Mouse (Mus musculus): ENCODE measurements at regions not wholly inside any gene's neighbourhood (a gene's known extent, or its start where the extent isn't known, plus 50 kb on each side); places are given as distances from the start of the nearest gene placed in this dataset.

DNA sequence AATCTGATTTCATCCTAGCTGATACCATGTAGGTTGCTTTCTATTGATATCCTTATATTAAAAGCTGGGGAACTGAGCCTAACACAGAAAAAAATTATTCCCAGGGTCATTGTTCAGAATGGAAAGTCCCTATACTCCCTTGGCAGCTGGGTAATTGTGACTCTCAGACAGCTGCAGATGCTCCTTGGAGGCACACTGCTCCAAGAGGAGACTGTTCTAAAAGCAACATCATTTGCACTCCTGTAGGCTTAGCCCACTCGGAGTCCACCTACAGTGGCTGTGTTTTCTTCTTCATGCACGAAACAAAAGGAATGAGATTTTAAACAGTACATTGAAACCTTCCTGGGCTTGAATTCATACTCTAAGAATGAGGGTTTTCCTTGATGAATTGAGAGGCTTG lies 269.3 kb upstream of the Gria1 start:
- TF ChIP-seq CTCF (IDR thresholded peaks at IDR 0.05; ENCODE audit: insufficient read depth, low read depth, low read length) (no peak), POLR2A (IDR thresholded peaks at IDR 0.05; ENCODE audit: insufficient read depth, low read depth, low read length) (no peak)

All from olfactory bulb, adult 2 months (tissue).